In genomic region chr16:22585523-22585922, GRCm38 (mm10) we compare ENCODE assay signal across 18 mouse cellular contexts.
"Had no signal": no experiment of that assay in that cellular context is flagged by ENCODE, and none has a peak within 500 bp of the region (broad histone marks: within the 10 kb centered on the region; RNA-seq: fewer than 3 reads in every experiment).

No protein-coding gene starts in this region.

- H3K4me3 ChIP-seq: midbrain, embryonic 10.5 days; midbrain, embryonic 12.5 days; midbrain, embryonic 15.5 days; myocyte; neural tube, embryonic 13.5 days; neural tube, embryonic 15.5 days had no signal

- H3K4me1 ChIP-seq: neural tube, embryonic 15.5 days had no signal

- H3K9ac ChIP-seq: lung, embryonic 14.5 days; midbrain, embryonic 12.5 days; midbrain, embryonic 15.5 days; neural tube, embryonic 13.5 days; neural tube, embryonic 15.5 days had no signal

- DNase-seq: lung, adult 18-20 months; lung, embryonic 14.5 days; lung, postnatal 10 days; lung, postnatal 4 days; retina, postnatal 1 day; right cerebral cortex, adult 18-20 months; right cerebral cortex, postnatal 25 days; right cerebral cortex, postnatal 4 days; spleen, adult 18-20 months; thymus, adult 2 months; thymus, postnatal 25 days; thymus, postnatal 4 days had no signal

- H3K36me3 ChIP-seq: midbrain, embryonic 10.5 days; midbrain, embryonic 12.5 days; midbrain, embryonic 15.5 days; neural tube, embryonic 13.5 days; neural tube, embryonic 15.5 days had no signal

- ATAC-seq: midbrain, embryonic 15.5 days had no signal

- H3K4me2 ChIP-seq: lung, embryonic 14.5 days; midbrain, embryonic 12.5 days; midbrain, embryonic 15.5 days; neural tube, embryonic 13.5 days; neural tube, embryonic 15.5 days had no signal

- H3K27ac ChIP-seq: midbrain, embryonic 10.5 days; midbrain, embryonic 12.5 days; midbrain, embryonic 15.5 days; neural tube, embryonic 13.5 days; neural tube, embryonic 15.5 days had no signal

- H3K27me3 ChIP-seq: midbrain, embryonic 12.5 days; midbrain, embryonic 15.5 days; neural tube, embryonic 15.5 days had no signal

- H3K9me3 ChIP-seq: midbrain, embryonic 10.5 days; midbrain, embryonic 12.5 days; midbrain, embryonic 15.5 days; neural tube, embryonic 13.5 days; neural tube, embryonic 15.5 days had no signal
